Mouse (Mus musculus): ENCODE results near the gene Nrxn3.

The Nrxn3 gene

DNA sequence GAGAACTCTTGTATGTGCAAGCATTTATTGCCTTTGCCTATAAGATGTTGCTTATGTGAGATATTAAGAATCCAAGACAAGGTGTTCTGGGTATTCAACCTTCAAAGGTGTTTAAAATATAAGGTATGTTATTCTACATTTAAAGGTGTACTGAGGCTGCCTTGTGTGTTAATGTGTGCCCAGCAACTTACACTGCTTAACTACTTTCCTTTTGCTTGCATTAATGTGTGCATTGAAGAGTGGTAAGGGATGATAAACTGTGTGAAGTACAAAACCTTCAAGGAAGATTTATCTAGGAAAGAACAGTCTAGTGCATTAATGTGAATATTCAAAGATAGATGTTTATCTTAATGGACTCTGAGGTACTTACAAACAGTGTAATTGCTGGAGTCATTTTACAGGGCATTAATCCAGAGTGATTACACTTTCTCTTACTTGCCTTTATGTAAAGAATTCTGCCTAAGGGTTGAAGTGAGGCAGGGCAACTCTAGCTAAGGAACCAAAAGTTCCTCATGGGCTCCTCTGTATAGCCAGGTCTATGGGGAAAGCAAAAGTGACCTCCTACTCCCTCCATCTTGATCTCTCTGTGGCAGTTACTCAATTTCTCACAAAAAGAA, 1548.2 kb downstream of the Nrxn3 start:
- in situ Hi-C loops (cut with MboI, MseI) = no loop called here

DNA sequence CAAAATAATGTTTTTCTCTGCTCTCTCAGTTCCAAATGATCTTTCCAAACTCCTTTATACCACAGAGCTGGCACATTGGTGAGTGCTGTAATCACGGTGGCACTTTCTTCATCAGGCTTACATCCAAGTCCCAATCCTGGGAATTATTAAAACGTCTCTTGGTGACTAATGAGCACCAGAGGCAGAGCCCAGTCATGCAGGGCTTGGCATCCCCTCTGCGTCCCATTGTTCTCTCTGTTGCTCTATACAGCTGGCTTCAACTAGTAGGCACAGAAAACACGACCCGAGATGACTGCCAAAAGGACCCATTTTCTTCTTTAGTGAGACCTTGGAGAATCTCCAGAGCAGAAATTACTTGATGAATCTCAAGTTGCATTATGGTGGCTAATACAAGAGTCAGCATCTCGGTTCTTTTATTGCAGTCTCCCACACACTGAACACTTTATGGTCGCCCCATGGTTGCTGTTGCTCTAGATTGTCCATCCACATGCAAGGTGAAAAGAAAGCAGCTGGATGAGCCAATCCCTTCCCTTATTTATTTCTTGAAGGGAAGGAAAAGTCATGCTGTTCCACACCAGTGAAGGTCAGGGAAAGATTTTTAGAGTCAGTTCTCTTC, 1552.1 kb downstream of the Nrxn3 start:
- in situ Hi-C loops (cut with MboI, MseI) = no loop called here

DNA sequence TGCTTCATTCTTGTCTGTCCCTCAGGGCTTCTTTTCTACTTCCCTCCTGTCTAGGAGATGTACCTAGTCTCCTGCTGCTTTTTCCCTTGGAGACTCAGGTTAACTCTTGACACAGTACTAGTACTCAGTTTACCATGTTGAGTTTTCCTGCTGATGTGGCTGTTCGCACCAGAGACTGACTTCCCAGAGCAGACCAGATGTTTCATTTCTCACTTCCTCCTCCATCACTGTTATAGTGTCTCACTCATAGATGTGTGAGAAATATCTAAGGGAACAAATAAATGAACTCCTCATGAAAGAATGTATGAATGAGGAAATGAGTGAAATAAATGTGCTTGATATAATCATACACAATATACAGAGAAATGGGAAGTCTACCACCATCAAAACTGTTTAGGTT, 1558.6 kb downstream of the Nrxn3 start:
- in situ Hi-C loops (cut with MboI, MseI) = no loop called here

DNA sequence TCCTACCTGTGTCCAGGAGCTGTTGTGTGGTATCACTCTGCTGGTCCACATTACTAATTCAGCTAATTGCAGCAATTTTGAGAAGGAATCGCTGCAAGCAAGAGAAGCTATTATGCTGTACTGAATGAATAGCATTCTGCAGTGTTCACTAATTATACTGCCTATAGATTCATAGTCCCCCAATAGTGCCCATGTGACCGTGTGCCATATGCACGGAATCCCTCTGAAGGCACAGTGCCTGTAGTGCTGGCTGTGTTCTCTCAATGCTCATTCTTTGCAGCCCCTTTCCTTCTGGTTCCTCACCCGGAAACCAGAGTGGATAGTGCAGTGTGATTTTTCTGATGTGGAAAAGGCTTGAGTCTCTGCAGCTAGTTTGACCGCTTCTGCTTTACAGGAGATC, 1560.3 kb downstream of the Nrxn3 start:
- in situ Hi-C loops (cut with MboI, MseI) = no loop called here

DNA sequence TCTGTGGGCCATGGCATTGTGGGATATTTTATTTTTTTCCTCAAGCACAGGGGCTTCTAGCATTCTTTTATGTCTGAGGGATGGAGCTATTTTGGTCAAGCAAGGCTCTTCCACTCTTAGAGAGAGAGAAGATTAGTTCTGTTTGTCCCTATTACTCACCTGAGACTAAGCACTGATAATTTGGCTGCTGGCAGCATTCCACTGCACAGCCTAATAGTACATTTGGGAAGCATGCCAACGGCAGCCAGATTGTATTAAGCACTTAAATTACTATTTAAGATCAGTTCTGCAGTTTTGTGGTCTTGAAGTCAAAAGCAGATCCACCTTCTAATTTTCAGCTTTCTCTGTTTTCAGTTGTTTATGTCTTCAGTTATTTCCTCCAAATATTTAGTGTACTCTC, 1580.0 kb downstream of the Nrxn3 start:
- in situ Hi-C loops (cut with MboI, MseI) = no loop called here

DNA sequence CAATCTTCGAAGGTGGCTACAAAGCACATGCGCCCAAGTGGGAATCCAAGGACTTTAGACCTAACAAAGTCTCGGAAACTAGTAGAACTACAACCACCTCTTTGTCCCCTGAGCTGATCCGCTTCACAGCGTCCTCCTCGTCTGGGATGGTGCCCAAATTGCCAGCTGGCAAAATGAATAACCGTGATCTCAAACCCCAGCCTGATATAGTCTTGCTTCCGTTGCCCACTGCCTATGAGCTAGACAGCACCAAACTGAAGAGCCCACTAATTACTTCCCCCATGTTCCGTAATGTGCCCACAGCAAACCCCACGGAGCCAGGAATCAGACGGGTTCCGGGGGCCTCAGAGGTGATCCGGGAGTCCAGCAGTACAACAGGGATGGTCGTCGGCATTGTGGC, 1609.1 kb downstream of the Nrxn3 start:
- in situ Hi-C loops (cut with MboI, MseI) = no loop called here

DNA sequence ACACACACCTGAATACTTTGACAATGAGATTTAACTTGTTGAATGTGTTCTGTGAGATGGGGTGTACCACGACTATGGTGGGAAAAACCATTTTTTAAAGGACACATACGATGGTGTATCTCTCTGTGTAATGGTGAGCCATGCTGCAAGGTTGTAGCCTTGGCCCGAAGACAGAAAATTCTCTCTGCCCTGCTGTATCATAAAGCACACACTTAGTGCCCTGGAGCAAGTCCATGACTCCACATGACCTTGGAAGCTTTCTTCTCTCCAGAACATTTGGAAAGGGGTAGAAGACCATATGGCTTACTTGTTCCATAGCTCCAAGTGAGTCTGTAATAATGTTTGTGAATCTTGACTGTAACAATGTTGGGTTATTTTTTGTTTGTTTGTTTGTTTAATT, 1609.8 kb downstream of the Nrxn3 start:
- in situ Hi-C loops (cut with MboI, MseI) = no loop called here

DNA sequence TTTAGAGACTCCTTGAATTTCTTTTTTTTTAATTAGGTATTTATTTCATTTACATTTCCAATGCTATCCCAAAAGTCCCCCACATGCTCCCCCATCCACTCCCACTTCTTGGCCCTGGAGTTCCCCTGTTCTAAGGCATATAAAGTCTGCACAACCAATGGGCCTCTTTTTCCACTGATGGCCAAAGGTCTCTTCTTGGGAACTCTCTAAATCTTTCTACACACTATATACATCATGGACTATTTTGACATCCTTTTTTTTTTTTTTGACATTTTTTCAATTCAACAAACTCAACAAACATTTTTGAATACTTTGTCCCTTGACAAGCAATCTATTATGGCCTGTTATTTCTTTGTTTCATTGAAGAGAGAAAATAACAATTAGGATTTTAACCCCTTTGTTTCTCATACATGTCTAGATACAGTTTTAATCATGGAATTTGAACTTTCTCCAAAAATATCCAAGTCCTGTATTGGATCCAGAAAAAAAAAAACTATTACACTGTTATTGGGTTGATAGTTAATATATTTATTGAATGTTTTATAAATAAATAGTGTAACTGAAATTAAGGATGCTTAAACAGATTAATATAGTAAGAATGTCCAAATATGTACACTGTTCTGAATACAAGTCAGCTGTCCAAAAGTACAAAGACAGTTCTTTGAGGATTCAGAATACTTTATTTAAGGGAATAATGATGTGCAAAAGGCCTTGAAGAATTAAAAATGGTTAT, 1615.0 kb downstream of the Nrxn3 start:
- in situ Hi-C loops (cut with MboI, MseI) = no loop called here

DNA sequence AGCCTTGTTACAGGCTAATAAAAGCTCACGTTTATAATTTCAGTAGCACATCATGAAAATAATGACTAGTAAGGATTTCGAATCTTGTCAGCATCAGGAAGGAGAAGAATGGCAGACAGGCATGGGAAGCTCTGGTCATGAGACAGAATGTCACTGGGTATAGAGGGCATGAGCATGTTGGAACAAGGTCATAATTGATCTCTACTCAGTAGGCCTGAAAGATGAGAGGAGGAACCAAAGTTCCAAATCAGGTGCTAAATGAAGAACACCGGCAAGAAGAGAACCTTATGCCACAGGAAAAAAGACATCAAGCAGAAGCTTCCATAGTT, 1615.5 kb downstream of the Nrxn3 start:
- in situ Hi-C loops (cut with MboI, MseI) = no loop called here
